Mouse (Mus musculus): ENCODE results near the gene Ffar1.
A peak's percentile ranks its signal among the peaks of the same experiment; 100 is the strongest.

The Ffar1 gene

GRCm38 (mm10) chr7:30861464-30861863, at the start of gene Ffar1:
TSS of gene Ffar1 (minus strand) at chr7:30861564.
- DNase-seq: no peak

- DNase-seq: no peak
These were observed 48.4 kb upstream of the Ffar1 start for GRCm38 (mm10) chr7:30909773-30910172.

GRCm38 (mm10) chr7:30908992-30909431, 47.6 kb upstream of the Ffar1 start:
- DNase-seq: no peak

- DNase-seq: no peak
These were observed 47.1 kb upstream of the Ffar1 start for GRCm38 (mm10) chr7:30908277-30908991.

GRCm38 (mm10) chr7:30904042-30904441, 42.7 kb upstream of the Ffar1 start:
- DNase-seq: peak; percentile 18

DNA sequence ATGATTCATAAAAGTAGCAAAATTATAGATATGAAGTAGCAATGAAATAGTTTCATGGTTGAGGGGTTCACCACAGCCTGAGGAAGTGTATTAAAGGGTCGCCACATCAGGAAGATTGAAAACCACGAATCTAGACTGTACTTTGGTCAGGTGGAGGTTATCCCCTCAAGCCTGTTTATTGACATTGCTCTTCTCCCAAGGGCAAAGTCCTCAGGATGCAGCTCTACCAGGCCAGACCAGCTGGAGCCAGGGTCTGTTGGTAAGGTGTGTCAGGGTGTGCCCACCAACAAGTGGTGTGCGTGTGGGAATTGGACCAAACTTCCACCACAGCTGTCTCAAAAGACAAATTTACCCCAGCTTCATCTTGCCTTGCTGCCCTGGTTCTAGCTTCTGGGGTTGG, 33.9 kb upstream of the Ffar1 start:
- DNase-seq: no peak

GRCm38 (mm10) chr7:30892515-30892914, 31.2 kb upstream of the Ffar1 start:
- no peak for DNase-seq

DNA sequence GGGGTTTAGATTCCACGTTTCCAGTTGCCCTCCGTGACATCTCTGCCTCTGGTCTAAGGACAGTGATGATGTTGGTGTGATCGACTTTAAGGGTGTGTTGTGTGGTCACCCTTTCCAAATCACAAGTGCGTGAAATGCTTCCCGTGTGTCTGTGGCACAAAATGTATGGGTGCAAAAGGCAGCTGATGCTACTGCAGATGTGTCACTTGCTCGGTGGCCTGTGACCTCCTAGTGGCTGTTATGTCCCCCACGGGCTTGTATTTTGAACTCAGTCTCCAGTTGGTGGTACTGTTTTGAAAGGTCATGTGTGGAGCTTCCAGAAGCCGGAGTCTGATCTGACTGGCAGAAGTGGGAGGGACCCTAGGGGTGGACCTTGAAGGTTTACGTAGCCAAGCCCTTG, 30.4 kb upstream of the Ffar1 start:
- DNase-seq: no peak

GRCm38 (mm10) chr7:30890681-30891080, 29.3 kb upstream of the Ffar1 start:
- no peak for DNase-seq

- no peak for DNase-seq
These were observed 27.4 kb upstream of the Ffar1 start for GRCm38 (mm10) chr7:30888786-30889185.

DNA sequence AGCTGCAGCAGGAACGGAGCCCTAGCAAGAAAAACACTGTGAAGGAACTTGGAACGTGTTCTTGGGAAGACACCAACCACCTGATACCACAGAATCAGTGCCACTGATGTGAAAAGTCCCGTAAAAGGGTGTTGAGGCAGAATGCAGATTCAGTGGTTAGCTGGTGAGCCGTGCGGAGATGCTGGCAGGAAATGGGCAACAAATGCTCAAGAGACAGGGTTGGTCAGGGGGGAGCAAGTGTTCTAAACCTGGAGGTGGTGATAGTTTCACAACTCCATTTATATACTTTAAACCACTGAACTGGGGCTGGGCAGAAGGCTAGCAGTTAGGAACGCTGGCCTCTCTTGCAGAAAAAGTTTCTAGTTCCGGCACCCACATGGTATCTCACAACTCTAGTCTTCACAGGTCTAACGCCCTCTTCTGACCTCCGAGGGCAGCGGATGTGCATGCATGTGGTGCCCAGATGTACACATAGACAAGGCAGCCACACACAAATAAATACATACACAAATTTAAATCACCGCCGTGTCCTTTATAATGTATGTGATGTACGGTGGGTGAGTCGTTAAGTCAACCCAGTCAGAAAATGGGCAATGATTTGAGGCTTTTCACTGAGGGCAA, 26.3 kb upstream of the Ffar1 start:
- peak; percentile 5 for DNase-seq

DNA sequence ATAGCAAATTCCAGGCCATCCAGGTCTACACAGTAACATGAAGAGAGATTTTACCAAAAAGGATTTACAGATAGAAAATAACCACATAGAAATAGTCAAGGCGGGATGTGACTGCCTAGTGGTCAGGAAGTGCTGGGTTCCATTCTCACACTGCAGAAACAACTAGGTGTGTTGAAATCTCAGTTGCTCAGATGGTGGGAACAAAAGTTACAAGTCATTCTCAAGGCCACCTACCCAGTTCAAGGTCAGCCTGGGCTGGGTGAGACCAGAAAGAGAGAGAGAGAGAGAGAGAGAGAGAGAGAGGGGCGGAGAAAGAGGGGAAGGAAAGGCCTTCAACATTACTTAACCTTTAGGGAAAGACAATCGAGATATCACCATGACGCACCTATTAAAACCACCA, 25.5 kb upstream of the Ffar1 start:
- DNase-seq: no peak

DNA sequence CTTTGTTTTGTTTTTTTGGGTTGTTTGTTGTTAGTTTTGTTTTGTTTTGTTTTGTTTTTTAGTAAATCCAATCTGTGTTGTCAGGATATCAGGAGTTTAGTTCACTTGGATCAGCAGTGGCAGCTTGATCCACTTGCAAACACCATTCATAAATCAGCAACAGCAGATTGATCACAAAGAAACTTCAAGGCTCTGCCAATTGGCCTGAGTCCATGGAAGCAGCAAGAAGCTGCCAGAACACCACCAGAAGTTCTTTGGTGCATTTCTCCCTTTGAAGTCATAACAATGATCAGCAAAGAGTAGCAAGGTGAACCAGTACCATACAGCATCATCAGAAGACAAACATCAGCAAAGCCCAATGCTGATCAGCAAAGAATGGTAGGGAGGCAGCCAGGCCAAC, 22.7 kb upstream of the Ffar1 start:
- DNase-seq: no peak

DNA sequence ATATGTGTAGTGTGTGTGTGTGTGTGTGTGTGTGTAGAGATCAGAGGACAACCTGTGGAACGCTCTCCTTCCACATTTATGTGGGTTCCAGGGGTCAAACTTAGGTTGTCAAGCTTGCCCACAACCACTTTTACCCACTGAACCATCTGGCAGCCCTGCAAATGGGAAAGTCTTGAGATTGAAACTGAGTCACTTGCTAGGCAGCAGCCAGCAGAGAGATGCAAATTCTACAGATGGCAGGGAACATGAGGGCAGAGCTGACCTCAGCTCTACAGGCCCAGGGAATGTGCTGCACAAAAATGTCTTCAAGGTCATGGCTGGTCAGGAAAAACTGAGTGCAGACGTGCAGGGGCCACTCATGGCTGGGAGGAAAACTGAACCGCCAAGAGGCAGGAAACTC, 20.0 kb upstream of the Ffar1 start:
- DNase-seq: no peak

DNA sequence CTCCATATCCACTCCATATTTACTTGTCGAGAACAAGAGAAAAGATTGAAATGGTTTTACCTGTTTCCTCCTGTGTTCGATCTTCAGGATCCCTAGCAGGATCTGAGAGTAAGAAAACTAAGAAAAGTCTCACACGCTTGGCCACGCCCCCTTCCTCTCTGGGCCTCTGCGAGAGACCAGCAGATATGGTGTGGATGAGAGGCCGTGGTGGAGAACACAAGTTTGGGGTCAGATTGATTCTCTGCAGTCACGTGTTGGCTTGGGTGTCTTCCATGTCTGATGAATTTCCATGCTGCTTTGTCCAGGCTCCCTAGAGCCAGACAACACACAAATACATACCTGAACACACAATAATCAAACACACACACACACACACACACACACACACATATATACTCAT, 18.8 kb upstream of the Ffar1 start, which contains the start of gene Cd22:
Cd22 (minus strand) TSS at position 167 of the 400 bp plus-strand sequence.
- no peak for DNase-seq

GRCm38 (mm10) chr7:30878950-30879349, 17.6 kb upstream of the Ffar1 start:
- no peak for DNase-seq

- peak; percentile 55 for DNase-seq
These were observed 11.7 kb upstream of the Ffar1 start for GRCm38 (mm10) chr7:30873083-30873482.

- no peak for DNase-seq
These were observed 2.0 kb upstream of the Ffar1 start for GRCm38 (mm10) chr7:30863386-30863785.

GRCm38 (mm10) chr7:30859635-30860402, 1.5 kb downstream of the Ffar1 start:
- peak; percentile 54 for DNase-seq

- peak; percentile 66 for DNase-seq
These were observed 2.1 kb downstream of the Ffar1 start for GRCm38 (mm10) chr7:30859290-30859634.

DNA sequence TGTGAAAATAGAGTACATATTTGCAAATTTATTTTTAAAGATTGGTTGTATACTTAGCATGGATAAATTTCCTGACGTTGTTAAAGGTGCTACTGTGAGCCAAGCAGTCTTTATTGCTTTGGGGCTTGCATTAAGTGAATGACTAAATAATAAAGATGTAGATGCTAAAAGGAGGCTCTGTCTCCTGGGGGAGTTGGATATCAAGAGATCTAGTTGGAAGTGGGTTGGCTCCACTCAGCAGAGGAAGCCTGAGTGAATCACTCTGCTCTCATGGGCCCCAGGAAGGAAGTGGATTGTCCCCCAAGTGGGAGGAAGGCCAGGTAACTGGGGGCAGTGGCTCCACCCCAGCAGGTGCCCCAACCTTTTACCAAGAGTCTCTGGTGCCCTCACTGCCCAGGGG, 3.6 kb downstream of the Ffar1 start:
- DNase-seq: no peak

DNA sequence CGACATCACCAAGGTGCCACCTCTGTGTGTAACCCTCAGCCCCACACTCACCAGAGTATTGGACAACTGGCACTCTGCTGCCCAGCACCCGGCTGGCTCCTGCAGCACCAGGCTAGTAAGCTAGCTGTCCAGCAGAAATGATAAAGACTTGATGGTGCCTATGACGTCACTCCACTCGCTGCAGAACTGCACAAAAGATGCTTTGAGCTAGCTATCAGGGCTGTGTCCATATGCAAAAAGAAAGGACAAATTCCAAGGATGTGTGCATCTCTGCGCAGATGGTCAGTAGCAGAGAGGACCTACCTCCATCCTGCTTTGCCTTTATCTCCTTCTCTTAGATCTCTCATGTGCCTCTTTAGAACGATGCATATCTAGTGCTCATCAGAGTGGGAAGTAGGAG, 5.3 kb downstream of the Ffar1 start, which contains the start of gene Ffar3:
Ffar3 (minus strand) TSS at position 101 of the 400 bp plus-strand sequence.
- no peak for DNase-seq

DNA sequence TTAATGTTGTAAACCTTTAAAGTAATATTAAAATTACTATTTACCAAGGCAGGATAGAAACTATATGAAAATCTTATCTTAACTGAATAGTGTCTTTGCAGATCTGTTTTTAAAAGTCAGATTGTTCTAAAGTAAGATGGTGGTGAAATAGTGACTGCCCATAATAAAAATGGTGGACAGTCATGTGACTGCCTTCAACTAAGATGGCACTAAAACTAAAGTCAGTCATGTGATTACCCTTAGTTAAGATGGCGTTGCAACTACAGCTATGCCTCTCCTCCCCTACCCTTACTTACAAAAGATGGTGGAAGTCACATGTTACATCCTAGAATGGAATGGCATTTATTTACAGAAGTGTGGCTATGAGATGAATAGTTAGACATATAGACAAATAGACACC, 9.9 kb downstream of the Ffar1 start:
- no peak for DNase-seq

- no peak for DNase-seq
These were observed 13.4 kb downstream of the Ffar1 start for GRCm38 (mm10) chr7:30847934-30848333.

All from thymus, postnatal 25 days (tissue).